Mouse (Mus musculus) liver, embryonic 11.5 days (tissue): ENCODE measurements around the gene Vmn1r206. TPM values are rescaled to one million over a fixed set of nuclear protein-coding genes. Genes with fewer than 3 reads are reported as not detected.
"Not testable (repeated sequence)": the region's sequence is repeated elsewhere in the genome, so short reads cannot be mapped to it uniquely, and the experiment has no call there.

ENCODE experiments used
- ATAC-seq: fragments of 200-750 bp; cut with Nextera tagmentation; replicated peaks from 2 replicates; pipeline ENCODE4 v1.8.0; 2017; ENCODE audit warnings: moderate number of reproducible peaks, mild to moderate bottlenecking, moderate TSS enrichment, moderate library complexity; ENCODE audit not compliant: low FRiP score
- DNase-seq: peaks from one replicate; pipeline ENCODE4 v3.0.0-alpha.2; 2017; ENCODE audit warnings: low spot score
- H3K27ac ChIP-seq: fragments of 300-500 bp; sonication (generic); 2 replicates; pipeline ENCODE4 v1.5.1; 2014; ENCODE audit warnings: mild to moderate bottlenecking, low read depth, low read length, control low read depth
- H3K27me3 ChIP-seq: fragments of 300-500 bp; sonication (generic); replicated peaks from 2 replicates; pipeline ENCODE4 v1.6.1; 2014; ENCODE audit warnings: low read length, mixed read lengths; ENCODE audit not compliant: control insufficient read depth, insufficient read depth
- H3K36me3 ChIP-seq: fragments of 300-500 bp; sonication (generic); 2 replicates; pipeline ENCODE4 v1.6.1; 2014; ENCODE audit warnings: mild to moderate bottlenecking, low read length, moderate library complexity, mixed read lengths; ENCODE audit not compliant: control insufficient read depth, insufficient read depth
- H3K4me1 ChIP-seq: fragments of 300-500 bp; sonication (generic); replicated peaks from 2 replicates; pipeline ENCODE4 v1.6.1; 2014; ENCODE audit warnings: low read length, mixed read lengths; ENCODE audit not compliant: control insufficient read depth, insufficient read depth
- H3K4me2 ChIP-seq: fragments of 300-500 bp; sonication (generic); 2 replicates; pipeline ENCODE4 v1.6.1; 2014; ENCODE audit warnings: mild to moderate bottlenecking, control low read depth, moderate library complexity
- H3K4me3 ChIP-seq: fragments of 300-500 bp; sonication (generic); 2 replicates; pipeline ENCODE4 v1.5.1; 2014; ENCODE audit warnings: low read depth, low read length, control low read depth
- H3K9ac ChIP-seq: fragments of 300-500 bp; sonication (generic); 2 replicates; pipeline ENCODE4 v1.6.1; 2014; ENCODE audit warnings: low read depth, low read length, control low read depth
- H3K9me3 ChIP-seq: fragments of 300-500 bp; sonication (generic); 2 replicates; pipeline ENCODE4 v1.6.1; 2016; ENCODE audit warnings: low read length, inconsistent platforms, mixed read lengths; ENCODE audit not compliant: control insufficient read depth
- WGBS: fragments of 180-500 bp; shearing (Covaris S2); extraction: QIAGEN DNeasy Blood & Tissue Kit; methylation state at CpG from one replicate; pipeline ENCODE4 v1.1.7; 2014; 5-methylcytosine and 5-hydroxymethylcytosine counted together
- polyA plus RNA-seq: library from polyadenylated mRNA; unstranded; fragments of >200 nt; fragmentation: Nextera tagmentation; extraction: Ambion mirVana; gene quantifications from 2 replicates; pipeline ENCODE4 v1.2.1, GENCODE M21; 2014

Gene Vmn1r206
- polyA plus RNA-seq, result not detected in 2 replicates

DNA sequence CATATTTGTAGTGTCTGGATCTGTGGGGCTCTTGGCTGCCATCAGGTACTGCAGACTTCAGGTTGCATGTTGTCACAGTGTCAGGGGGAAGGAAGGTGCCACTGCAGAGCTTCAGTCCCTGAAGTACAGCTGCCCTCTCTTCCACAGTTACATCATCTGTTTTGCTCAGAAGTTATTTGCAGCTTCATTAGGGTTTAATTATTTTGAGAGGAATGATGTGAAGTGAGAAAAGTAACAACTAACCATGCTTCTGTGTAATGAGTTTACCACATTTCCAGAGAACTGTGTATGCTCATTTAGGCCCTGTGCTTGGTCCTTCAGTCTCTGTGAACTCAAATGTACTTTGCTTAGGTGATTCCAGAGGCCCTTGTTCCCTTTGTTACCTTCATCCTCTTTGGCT lies at the start of gene Vmn1r206:
Gene Vmn1r206, minus strand, starts transcription at position 101 of the 400 bp plus-strand sequence.
- DNase-seq, H3K36me3 ChIP-seq, H3K27ac ChIP-seq, H3K9me3 ChIP-seq, H3K4me1 ChIP-seq, H3K4me2 ChIP-seq, H3K4me3 ChIP-seq, H3K9ac ChIP-seq, ATAC-seq, H3K27me3 ChIP-seq: not testable (repeated sequence)

DNA sequence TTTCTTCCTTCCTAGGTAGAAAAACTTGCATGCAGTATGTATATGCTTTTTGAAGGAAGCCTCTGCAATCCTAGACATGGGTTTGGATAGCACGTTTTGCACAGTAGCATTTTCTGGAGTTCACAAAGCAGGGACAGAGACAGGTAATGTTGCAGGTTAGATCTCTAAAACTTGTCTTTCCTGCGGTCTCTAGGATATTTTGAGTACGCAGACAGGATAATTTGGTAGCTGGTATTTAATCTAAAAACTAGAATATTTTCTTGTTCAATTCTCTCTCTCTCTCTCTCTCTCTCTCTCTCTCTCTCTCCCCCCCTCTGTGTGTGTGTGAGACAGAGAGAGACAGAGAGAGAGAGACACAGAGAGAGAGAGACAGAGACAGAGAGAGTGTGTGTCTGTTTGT lies 31.2 kb downstream of the Vmn1r206 start, which contains the start of gene Vmn1r205:
Gene Vmn1r205, minus strand, starts transcription at position 101 of the 400 bp plus-strand sequence.
- H3K9me3 ChIP-seq, result no peaks in the 10 kb centered on the region
- no peaks in the 10 kb centered on the region for H3K27me3 ChIP-seq
- no peaks in the 10 kb centered on the region for H3K36me3 ChIP-seq
- H3K4me3 ChIP-seq, result no peak within 1 kb of the TSS
- no peak within 1 kb of the TSS for H3K9ac ChIP-seq
- 78% methylated on average over 3 of the region's 3 CpGs for WGBS
- DNase-seq, result no peak
- H3K27ac ChIP-seq, result no peak within 1 kb of the TSS
- no peak within 1 kb of the TSS for H3K4me2 ChIP-seq
- ATAC-seq, result no peak
- no peaks in the 10 kb centered on the region for H3K4me1 ChIP-seq

DNA sequence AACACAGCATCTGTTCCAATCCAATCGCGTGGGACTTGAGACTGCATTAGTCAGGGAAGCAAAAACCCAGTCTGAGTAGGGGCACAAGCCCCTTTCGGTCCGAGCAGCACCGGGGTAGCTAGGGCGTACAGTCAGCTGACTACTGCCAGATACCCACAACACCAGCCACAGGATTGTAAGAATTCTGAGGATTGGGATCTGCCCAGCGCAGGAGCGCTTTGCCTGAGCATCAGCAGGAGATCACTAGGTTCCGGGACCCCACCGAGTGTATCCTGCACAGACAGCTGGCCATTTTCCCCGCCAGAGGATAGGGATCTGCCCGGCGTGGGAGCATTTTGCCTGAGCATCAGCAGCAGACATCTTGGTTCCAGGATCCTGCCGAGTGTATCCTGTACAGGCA lies 40.7 kb downstream of the Vmn1r206 start:
- WGBS, result 69% methylated on average over 14 of the region's 14 CpGs
- H3K27ac ChIP-seq, H3K4me3 ChIP-seq, H3K4me1 ChIP-seq, ATAC-seq, H3K9ac ChIP-seq, H3K36me3 ChIP-seq, DNase-seq, H3K27me3 ChIP-seq, H3K4me2 ChIP-seq, H3K9me3 ChIP-seq: not testable (repeated sequence)

DNA sequence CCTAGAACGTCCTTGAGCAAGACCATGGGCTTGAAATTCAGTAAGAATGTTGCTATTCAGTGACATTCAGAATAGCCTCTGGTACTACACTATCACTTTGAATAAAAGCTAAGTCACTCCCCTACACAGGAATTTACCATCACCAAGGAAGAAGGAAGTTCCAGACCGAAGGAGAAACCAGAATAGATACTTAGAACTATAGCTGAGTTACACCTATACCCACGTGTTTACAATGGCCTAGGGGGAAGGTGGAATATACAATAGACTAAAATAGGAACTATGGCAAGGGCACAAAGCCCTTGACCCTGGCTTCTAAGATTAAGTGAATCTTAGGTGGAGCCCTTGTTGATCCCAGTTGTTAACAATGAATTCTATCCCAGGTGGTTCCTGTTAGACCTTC lies 49.1 kb downstream of the Vmn1r206 start:
- H3K27ac ChIP-seq, H3K4me1 ChIP-seq, H3K9ac ChIP-seq, H3K4me2 ChIP-seq, H3K4me3 ChIP-seq, H3K9me3 ChIP-seq, H3K36me3 ChIP-seq, DNase-seq, H3K27me3 ChIP-seq, ATAC-seq: not testable (repeated sequence)
- WGBS, result 74% methylated on average over 3 of the region's 3 CpGs

Other genes starting within 250 kb of the Vmn1r206 start
- gene Vmn1r199, start 244.4 kb downstream of the Vmn1r206 start, polyA plus RNA-seq, result not detected in 2 replicates
- gene Vmn1r200, start 233.9 kb downstream of the Vmn1r206 start, polyA plus RNA-seq, result not detected in 2 replicates
- gene Vmn1r201, start 152.3 kb downstream of the Vmn1r206 start, polyA plus RNA-seq, result not detected in 2 replicates
- not detected in 2 replicates for gene Vmn1r202, start 118.9 kb downstream of the Vmn1r206 start, polyA plus RNA-seq
- not detected in 2 replicates for gene Vmn1r203, start 106.1 kb downstream of the Vmn1r206 start, polyA plus RNA-seq
- gene Vmn1r204, start 71.1 kb downstream of the Vmn1r206 start, polyA plus RNA-seq, result not detected in 2 replicates
- not detected in 2 replicates for gene Vmn1r205, start 31.3 kb downstream of the Vmn1r206 start, polyA plus RNA-seq
- gene Vmn1r207-ps, start 105.4 kb upstream of the Vmn1r206 start, polyA plus RNA-seq, result not detected in 2 replicates
- gene Vmn1r208, start 153.1 kb upstream of the Vmn1r206 start, polyA plus RNA-seq, result not detected in 2 replicates
- not detected in 2 replicates for gene Vmn1r209, start 185.4 kb upstream of the Vmn1r206 start, polyA plus RNA-seq
- not detected in 2 replicates for gene Vmn1r210, start 207.1 kb upstream of the Vmn1r206 start, polyA plus RNA-seq
- not detected in 2 replicates for gene Vmn1r211, start 233.3 kb upstream of the Vmn1r206 start, polyA plus RNA-seq